Mouse (Mus musculus) G1E-ER4 (cell line): ENCODE results near the gene Gpbar1. TPM values are rescaled to one million over a fixed set of nuclear protein-coding genes. Genes with fewer than 3 reads are reported as not detected.

Source experiments
- GATA1 ChIP-seq: IDR thresholded peaks from one replicate; pipeline ENCODE4 v1.8.0; 2012; ENCODE audit warnings: low read length, inconsistent platforms
- polyA plus RNA-seq: library from polyadenylated mRNA; stranded (reverse); fragments of >175 nt; gene quantifications from 2 replicates; pipeline ENCODE4 v1.2.3, GENCODE M21; 2012

Gpbar1 gene
- polyA plus RNA-seq, 1 experiment: not detected

DNA sequence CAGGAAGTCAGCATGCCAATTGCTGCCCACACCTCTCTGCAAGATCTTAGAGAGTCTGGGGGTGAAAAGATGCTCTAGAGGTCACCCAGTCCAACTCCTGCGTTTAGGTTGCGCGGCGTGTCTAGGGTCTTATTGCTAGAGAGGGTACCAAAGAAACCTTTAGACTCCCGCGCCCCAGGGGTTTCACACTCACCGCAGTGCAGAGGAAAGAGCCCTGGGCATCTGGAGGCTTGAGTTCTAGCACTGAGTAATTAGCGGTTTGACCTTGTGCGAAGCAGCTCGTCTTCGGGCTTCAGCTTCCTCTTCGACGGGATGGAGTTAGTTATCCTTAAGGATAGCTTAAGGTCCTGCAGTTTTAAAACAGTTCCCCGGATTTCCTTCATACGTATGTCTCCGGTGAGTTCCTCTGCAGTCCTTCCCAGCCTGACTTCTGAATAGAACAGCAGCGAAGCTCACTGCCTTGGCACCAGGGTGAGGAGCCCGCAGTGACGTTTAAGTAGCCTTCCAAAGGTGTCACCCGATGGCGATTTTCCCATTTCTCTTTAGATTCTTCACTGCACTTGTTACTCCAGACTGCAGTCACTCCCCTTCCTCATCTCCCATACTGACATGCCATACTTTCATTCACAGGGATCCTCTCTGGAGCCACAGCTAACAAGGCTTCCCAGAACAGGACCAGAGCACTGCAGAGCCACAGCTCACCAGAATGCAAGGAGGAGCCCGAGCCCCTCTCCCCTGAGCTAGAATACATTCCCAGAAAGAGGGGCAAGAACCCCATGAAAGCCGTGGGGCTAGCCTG, 7.1 kb downstream of the Gpbar1 start:
- no peak for TF ChIP-seq GATA1

DNA sequence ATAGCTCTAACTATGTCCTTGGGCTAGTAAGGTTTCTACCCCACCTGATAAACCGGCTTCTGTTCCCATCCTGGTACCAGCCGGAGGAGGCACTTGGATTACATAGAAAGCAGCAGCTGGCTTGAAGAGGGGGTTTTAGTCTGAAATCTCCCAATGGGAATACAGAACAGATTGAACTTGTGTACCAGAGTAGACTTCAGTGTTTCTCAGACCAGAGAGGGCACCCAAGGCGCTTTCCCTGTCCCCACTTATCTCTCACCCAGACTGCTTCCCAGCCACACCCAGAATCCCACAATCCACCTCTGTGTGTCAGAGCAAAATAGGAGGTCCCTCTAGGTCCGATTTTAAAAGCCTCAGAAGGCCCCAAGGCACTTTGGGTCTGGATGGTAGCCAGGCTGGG, 10.0 kb downstream of the Gpbar1 start:
- no peak for TF ChIP-seq GATA1

DNA sequence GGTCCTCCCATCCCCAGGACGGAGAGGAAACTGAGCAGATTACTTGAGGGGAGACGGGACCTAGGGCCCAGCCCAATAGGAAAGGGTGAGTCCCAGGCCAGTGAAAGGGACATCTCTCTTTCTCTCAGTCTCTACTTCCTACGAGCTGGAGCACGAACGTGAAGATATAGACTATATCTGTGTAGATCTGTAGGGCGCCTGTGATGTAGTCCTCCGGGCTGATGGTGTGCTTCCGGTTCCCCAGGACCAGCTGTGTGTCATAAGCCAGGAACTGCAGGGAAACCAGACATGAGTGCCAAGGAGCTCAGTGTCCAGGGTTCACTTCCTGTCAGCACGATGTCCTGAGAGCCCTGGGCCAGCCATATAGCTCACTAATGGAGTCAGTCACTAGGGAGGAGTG, 10.9 kb downstream of the Gpbar1 start:
- TF ChIP-seq GATA1: no peak

DNA sequence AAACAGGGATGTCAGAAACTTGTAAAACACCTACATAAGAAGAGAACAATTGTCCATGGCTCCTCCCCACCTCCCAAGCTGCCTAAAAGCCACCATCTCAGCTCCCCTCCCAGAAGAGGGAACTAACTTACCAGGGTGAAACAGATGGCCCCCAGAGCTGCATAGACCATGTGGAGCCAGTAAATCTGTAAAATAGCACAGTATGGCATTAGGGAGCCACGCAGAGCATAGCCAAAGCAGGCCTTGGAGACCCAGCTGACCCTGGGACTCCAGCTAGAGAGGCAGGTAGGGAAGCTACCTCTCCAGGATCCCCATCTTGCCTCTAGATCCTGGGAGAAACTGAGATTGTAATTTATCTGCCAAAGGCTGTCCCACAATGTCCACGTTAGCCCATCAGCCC, 11.4 kb downstream of the Gpbar1 start:
- no peak for TF ChIP-seq GATA1

DNA sequence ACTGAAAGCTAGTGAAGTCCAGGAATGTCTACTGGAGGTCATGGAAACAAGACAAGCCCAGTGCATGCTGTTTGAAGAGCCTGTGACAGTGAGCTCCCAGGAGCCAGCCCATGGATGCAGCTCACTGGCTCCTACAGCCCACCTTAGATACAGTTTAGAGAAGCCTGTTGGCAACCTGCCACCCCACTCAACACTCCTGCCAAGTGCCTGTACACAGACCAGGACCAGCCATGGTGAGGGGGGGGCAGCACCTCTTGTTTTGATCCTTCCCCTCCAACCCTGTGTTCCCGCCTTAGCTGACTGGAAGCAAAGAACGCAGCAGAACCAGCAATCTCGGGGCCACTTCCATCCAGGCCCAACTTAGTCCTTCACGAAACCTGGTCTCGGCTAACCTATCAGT, 11.8 kb downstream of the Gpbar1 start:
- TF ChIP-seq GATA1: no peak

DNA sequence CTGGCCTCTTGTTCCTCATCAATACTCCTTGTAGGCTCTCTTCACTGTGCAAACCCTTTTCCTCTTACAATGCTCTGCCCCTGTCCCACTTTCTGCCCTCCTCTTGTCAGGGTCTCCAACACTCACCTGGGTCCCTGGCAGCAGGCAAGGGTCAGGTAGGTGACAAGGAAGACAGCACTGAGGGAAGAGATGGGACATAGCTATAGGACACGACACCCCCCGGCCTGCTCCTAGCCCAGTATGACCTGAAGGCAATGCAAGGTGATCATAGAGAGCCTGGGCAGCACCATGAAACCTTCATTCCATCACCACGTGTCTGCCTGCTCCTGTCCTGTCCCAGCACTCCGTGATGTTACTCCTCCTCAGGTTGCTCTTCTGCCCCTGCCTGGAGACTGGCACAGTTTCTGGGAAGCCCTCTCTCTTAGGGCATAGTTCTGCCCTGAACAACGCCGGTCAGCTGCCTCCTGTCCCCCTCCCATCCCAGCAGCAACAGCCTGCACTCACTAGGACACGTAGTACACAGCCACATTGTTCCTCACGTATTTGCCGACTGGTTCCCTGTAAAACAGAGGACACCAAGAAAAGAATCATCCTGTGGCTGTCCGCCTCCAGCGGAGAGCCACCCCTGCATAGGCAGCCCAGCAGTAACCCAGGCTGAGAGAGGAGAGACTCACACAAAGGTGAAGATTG, 14.1 kb downstream of the Gpbar1 start:
- no peak for TF ChIP-seq GATA1

DNA sequence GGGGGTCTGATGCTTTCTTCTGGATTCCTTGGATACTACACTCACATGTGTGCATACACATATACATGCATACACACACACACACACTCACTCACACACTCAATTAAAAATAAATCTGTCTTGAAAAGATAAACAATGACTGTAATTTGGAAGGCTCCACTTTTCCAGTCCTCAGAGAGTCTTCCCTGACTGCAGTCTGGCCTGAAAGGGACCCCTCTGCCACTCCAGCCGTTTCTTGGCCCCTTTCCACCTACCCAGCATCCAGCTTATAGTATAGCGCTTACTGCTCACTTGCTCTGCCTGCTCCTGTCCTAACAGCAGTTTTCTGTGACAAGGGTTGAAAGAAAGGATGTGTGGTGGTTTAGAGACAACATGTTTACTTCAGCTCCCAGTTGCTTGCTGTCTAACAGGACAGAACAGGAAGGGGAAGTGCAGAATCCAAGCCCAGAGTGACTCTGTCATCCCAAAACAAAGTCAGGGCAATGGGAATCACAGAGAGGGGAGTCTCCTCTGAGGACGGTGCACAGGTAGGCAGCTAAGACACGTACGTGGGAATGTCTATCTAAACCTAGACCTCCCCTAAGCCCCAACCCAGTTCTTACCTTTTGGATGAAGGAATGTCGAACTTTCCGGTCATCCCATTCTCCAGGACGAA, 15.1 kb downstream of the Gpbar1 start:
- TF ChIP-seq GATA1: no peak

DNA sequence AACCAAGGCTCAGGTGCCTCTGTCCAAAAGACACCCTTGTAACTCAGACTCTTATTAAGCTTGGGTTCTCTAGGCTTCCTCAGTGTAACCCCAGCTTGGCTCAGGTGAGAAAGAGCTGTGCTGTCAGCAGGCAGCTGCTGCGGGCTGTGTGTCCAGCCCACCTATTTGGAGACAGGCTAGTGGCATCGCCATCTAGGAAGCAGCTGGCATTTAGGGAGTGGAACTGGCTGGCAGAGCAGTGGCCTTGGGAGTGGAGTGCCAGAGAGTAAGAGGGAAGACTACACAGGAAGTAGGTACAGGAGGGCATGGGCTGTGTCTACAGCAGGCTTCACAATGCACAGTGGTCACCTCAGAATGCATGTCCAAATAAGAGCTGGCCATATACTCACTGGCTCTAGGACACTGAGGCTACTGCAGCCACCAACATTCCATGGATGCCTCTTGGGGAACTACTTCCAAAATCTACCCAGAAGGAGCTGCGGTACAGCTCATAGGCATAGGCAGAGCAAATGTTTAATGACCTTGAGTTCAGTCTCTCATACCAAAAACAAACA, 15.8 kb downstream of the Gpbar1 start:
- TF ChIP-seq GATA1: no peak

DNA sequence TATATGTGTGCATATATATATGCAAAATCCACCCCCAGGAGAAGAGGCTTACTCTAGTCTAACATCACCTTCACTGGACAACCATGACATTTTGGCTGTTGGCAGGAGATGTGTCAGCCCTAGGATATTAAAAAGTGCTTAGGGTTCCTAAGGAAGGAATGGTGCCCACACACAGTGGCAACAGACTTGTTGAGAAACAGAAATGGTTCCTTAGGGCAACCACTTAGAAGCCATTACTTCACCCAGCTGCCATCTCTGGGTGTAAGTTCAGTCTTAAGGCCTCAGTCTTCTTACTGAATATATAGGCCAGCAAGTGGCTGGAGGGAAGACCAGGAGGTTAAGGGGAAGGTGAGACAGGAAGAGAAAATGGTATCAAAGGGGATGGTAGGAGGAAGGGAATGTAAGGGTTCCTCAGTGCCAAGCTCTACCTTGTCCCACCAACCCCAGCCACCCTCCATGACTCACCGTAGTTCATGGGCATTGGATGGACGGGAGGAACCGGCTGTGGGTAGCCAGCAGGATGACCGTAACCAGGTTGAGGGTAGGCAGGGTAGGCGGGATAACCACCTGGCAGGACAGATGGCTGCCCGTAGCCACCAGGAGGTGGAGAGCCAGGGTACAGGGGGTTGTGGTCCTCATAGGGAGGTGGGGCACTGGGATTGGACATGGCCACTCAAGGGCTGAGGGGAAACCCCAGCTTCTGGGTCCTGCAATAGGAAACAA, 16.5 kb downstream of the Gpbar1 start:
- TF ChIP-seq GATA1: no peak

DNA sequence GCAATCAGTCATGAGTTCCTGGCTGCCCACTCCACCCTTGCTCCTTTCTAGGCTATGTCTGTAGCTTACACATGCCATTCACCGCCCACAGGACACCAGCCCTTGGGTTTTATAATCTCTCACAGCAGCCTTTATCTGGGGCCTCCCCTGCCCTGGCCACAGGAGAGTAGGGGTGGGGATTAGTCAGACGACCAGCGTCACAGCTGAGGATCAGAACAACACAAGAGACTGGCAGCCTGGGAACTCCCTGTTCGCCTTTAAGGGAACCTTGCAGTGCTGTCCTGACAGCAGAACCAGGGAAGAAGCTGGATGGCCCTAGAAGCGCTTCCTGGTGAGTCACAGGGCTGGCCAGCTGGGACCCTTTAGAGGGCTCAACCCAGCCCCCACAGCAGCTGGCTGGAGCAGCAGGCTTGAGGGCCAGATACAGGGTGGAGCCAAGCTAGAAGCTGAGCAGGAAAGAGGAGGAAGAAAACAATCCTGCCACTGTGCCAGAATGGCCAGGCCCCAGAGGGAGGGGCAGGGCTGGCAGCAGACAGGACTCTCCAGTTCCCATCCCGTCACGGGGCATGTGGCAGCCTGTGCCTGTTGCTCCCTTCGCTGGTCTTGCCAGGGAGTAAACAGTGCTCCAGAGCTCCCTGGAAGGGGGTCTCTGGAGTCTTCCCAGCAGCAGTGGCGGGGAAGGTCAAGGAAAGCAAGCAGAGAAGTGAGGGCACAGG, 17.3 kb downstream of the Gpbar1 start:
- TF ChIP-seq GATA1: peak; percentile 62

DNA sequence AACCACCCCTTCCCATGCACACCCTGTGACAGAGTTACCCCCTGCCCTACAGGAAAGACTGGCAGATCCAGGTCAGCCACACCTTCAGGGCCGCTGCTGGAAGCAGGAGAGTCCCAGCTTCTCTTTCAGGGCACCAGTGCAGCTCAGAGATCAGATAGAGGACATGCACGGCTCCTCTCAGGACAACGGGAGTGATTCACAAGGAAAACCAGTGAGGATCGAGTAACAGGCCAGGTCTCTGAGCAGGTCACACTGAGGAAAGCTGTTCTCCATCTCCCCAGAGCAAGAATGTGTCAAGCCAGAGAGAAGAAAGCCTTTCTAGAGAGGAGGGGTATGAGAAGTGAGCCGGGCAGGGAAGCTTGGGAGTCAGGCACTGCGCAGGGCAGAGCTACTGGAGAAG, 18.1 kb downstream of the Gpbar1 start:
- TF ChIP-seq GATA1: no peak

DNA sequence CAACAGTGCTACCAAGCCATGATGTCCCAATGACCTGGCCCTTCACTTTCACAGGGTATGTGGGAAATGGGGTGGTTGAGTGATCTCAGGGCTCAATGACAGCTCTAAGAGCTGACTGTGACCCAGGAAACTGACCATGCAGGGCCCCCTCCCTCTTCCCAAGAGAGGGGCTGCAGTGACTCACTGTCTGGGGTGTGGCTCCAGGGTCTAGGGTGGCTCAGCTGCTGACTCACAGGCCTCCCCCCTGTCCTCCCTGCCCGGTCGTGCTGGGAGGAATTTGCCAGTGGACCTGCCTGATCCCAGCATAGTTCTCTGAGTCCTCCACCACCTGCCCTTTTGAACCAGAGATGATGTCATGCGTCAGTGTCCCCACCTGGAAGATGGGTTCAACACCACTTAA, 18.9 kb downstream of the Gpbar1 start:
- no peak for TF ChIP-seq GATA1

DNA sequence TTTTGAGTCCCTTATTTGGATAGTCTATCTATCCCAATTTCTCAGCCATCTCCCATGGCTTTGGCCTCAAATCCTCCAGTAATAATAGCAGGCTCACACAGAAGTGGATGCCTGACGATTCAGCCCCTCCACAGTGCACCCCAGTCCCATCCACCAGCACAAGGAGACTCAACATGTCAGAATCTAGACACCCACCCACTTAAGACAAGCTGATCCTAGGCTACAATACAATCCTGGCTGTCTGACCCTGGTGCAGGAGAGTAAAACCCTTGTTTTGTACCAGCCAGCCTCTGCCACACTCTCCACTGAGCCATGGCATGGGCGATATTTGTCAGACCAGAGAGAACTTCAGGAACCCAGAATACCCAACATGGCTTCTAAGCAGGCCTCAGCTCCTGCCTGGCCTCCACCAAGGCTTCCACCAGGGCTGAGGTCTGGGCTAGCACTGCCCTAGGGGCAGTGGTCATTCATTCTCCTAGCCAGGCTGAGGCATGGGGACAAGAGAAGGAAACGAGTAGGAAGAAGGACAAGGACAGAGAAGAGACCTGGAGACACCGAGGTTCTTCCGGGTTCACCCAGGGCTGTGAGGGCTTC, 19.9 kb downstream of the Gpbar1 start:
- TF ChIP-seq GATA1: no peak

DNA sequence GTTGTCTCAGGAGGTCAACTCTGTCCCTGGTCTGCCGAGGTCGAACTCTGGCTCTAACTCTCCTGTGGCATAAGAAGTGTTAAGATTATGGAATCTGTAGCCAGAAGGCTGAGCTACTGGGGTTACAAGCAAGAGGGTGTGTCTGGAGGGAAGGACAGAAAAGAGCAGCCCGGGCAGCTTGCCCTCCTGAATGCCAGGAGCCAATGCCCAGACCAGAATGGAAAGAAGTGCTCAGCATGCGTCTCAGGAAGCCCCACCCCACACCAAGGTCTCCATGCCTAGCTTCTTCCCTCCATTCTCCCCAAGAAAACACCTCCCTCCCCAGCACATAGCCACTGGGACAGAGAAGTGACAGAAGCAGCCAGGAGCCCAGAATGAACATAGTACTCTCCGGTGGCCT, 20.6 kb downstream of the Gpbar1 start:
- no peak for TF ChIP-seq GATA1

DNA sequence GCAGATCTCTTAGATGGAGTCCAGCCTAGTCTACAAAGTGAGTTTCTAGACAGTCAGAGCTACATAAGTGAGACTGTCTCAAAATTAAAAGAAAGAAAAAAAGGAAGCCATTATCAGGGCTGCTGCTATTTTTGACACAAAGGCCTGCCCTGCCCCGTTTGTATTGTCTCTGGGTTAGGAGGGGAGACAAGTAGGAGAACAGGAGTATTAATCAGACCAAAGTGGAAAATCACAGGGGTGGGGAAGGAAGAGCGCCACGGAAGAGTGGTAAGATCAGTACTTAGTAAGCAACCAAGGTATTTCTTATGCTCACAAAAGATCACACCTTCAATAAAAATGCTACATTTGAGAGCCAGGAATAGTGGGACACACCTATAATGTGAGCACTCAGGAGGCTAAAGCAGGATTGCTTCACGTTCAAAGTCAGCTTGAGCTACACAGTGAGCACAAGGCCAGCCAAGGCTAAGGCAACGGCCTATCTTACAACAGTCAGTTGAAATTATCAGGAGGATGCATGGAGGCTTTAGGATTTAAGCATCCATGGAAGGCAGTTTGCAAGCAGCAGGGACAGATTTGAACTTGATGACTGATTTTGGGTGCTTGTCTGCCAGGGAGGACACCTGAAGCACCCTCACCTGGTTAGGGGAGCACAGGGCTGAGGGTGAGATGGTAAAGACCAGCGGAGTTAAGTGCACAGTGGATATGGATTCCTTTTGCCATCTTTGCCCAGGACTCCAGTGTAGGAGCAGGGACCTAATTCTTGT, 22.2 kb downstream of the Gpbar1 start:
- no peak for TF ChIP-seq GATA1
